Mouse (Mus musculus): ENCODE measurements at regions not wholly inside any gene's neighbourhood (a gene's known extent, or its start where the extent isn't known, plus 50 kb on each side); places are given as distances from the start of the nearest gene placed in this dataset.
A peak's percentile ranks its signal among the peaks of the same experiment; 100 is the strongest.

DNA sequence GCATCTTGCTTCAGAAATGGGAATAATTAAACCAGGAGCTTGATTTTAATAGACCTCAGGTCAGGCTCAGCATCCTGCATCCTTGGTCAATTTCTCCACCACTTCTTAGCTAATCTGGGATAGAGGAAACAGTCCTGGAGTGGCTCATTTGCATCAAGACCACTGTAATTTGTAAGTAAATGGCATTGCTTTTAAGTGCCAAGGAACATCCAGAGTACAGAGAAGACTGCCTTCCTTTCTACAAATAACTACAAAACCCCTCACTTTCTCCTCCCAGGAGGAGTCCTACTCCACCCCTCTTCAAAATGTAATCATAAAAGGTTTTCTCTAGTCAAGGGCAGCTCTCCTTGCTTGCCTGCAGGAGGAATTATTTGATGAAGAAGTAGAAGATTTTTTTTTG lies 96.2 kb upstream of the Camk1g start:
- Histone ChIP-seq H3K36me3 (ENCODE audit: control insufficient read depth, insufficient read depth, low read length) (no peaks in the 10 kb centered on the region), H3K4me2 (ENCODE audit: low read depth, low read length) (no peak overlapping the region), H3K27me3 (ENCODE audit: control insufficient read depth, insufficient read depth, low read depth, low read length) (no peaks in the 10 kb centered on the region), H3K9ac (ENCODE audit: low read length) (no peak overlapping the region), H3K27ac (ENCODE audit: low read length) (no peak overlapping the region), H3K4me1 (replicated peaks; ENCODE audit: control insufficient read depth, insufficient read depth, low read length) (no peaks in the 10 kb centered on the region), H3K4me3 (ENCODE audit: low read length) (no peak overlapping the region), H3K9me3 (ENCODE audit: control insufficient read depth, low read length) (no peaks in the 10 kb centered on the region)
- ATAC-seq (ENCODE audit: low read depth), result no peak

DNA sequence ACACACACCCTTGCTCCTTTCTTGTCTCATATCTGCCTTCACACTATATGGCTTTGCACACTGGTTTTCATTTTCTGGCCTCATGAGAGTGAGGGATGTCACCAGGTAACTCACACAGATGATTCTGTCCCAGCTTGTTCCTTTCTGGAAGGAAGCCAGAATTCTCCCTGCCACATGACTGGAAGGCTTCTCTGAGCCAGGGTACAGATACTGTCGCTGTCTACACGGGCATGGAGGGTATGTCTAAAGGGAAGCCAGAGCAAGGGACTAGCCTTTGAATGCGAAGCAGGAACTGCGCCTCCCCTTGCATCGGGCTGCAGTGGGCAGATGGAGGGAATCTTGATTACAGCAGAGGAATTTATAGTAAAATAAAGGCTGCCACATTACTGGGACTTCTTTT lies 89.6 kb upstream of the Camk1g start:
- Histone ChIP-seq H3K4me3 (ENCODE audit: low read length) (no peak overlapping the region), H3K9ac (ENCODE audit: low read length) (no peak overlapping the region), H3K9me3 (ENCODE audit: control insufficient read depth, low read length) (no peaks in the 10 kb centered on the region), H3K36me3 (ENCODE audit: control insufficient read depth, insufficient read depth, low read length) (no peaks in the 10 kb centered on the region), H3K27ac (ENCODE audit: low read length) (no peak overlapping the region), H3K27me3 (ENCODE audit: control insufficient read depth, insufficient read depth, low read depth, low read length) (no peaks in the 10 kb centered on the region), H3K4me2 (ENCODE audit: low read depth, low read length) (no peak overlapping the region), H3K4me1 (replicated peaks; ENCODE audit: control insufficient read depth, insufficient read depth, low read length) (peaks cover 17% of the 10 kb centered on the region)
- WGBS, result 62% methylated on average over 5 of the region's 5 CpGs
- no peak for ATAC-seq (ENCODE audit: low read depth)

DNA sequence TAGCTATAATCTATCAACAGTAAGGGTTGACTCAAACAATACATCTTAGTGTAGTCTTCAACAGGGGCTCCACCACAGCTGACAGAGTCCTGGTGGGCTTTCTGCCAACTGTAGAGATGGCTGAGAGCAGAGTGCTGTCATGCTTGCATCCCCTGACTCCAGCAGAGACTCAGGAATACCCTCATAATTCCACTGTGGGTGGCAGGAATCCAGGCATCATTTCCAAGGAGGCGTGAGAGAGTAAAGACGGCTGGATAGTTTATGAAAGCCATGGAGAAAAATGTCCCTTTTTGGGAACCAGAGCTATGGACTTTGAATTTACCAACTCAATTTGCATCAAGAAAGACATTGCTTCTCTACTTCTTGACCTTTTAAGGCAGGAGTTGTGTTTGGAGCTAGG lies 87.8 kb upstream of the Camk1g start:
- peak overlapping the region; percentile 78 for H3K27ac ChIP-seq (ENCODE audit: low read length)
- no peak overlapping the region for H3K9ac ChIP-seq (ENCODE audit: low read length)
- no peak overlapping the region for H3K4me3 ChIP-seq (ENCODE audit: low read length)
- ATAC-seq (ENCODE audit: low read depth), result peak; percentile 84
- H3K36me3 ChIP-seq (ENCODE audit: control insufficient read depth, insufficient read depth, low read length), result no peaks in the 10 kb centered on the region
- H3K4me1 ChIP-seq (replicated peaks; ENCODE audit: control insufficient read depth, insufficient read depth, low read length), result peaks cover 17% of the 10 kb centered on the region
- WGBS, result 49% methylated on average over 2 of the region's 2 CpGs
- no peaks in the 10 kb centered on the region for H3K9me3 ChIP-seq (ENCODE audit: control insufficient read depth, low read length)
- no peak overlapping the region for H3K4me2 ChIP-seq (ENCODE audit: low read depth, low read length)
- H3K27me3 ChIP-seq (ENCODE audit: control insufficient read depth, insufficient read depth, low read depth, low read length), result no peaks in the 10 kb centered on the region

DNA sequence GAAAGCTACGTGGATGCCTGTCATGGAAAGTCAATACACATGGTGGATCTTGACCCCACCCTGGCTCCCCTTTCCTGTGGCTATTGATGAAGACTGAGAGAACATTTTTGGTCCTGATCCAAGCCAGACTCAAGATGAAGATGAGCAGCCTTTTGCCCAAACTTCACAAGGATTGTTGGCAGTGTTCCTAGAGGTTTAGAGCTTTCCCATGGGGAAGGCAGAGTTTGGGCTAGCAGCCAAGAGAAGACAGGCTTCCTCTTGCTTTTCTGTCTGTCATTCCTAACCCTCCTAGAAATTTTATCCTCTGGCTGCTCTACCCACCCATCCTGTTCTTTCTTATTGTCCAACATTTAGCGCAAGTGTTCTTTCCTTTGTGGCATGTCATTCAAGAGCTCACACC lies 83.6 kb upstream of the Camk1g start:
- no peaks in the 10 kb centered on the region for H3K36me3 ChIP-seq (ENCODE audit: control insufficient read depth, insufficient read depth, low read length)
- 47% methylated on average over 2 of the region's 2 CpGs for WGBS
- no peaks in the 10 kb centered on the region for H3K9me3 ChIP-seq (ENCODE audit: control insufficient read depth, low read length)
- H3K27ac ChIP-seq (ENCODE audit: low read length), result no peak overlapping the region
- H3K4me1 ChIP-seq (replicated peaks; ENCODE audit: control insufficient read depth, insufficient read depth, low read length), result peaks cover 39% of the 10 kb centered on the region
- no peak overlapping the region for H3K4me3 ChIP-seq (ENCODE audit: low read length)
- no peak for ATAC-seq (ENCODE audit: low read depth)
- no peak overlapping the region for H3K9ac ChIP-seq (ENCODE audit: low read length)
- no peak overlapping the region for H3K4me2 ChIP-seq (ENCODE audit: low read depth, low read length)
- H3K27me3 ChIP-seq (ENCODE audit: control insufficient read depth, insufficient read depth, low read depth, low read length), result no peaks in the 10 kb centered on the region

GRCm38 (mm10) chr1:193451471-193452135 lies 81.5 kb upstream of the Camk1g start:
- Histone ChIP-seq H3K4me1 (replicated peaks; ENCODE audit: control insufficient read depth, insufficient read depth, low read length) (peaks cover 34% of the 10 kb centered on the region), H3K27ac (ENCODE audit: low read length) (no peak overlapping the region)

DNA sequence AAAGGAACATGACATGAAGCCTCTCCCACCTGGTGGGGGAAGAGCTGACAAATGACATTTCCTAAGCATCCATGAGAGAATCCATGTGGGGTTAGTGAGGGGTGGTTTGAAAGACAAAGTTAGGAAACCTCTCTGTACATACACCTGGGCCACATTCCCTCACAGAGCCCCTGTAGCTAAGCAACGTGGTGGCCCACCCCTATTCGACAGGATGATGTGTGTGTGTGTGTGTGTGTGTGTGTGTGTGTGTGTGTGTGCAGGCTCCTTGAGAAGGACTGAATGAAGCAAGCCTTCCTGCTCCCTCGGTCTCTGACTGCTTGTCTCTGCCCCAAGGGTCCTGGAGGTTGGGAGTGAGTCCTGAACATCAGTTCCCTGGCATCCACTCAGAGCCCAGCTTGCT lies 80.7 kb upstream of the Camk1g start:
- Histone ChIP-seq H3K27ac (ENCODE audit: low read length) (no peak overlapping the region), H3K36me3 (ENCODE audit: control insufficient read depth, insufficient read depth, low read length) (no peaks in the 10 kb centered on the region), H3K9me3 (ENCODE audit: control insufficient read depth, low read length) (no peaks in the 10 kb centered on the region), H3K9ac (ENCODE audit: low read length) (no peak overlapping the region), H3K4me1 (replicated peaks; ENCODE audit: control insufficient read depth, insufficient read depth, low read length) (peaks cover 34% of the 10 kb centered on the region), H3K4me2 (ENCODE audit: low read depth, low read length) (no peak overlapping the region), H3K4me3 (ENCODE audit: low read length) (no peak overlapping the region), H3K27me3 (ENCODE audit: control insufficient read depth, insufficient read depth, low read depth, low read length) (no peaks in the 10 kb centered on the region)
- ATAC-seq (ENCODE audit: low read depth), result no peak
- 13% methylated on average over 3 of the region's 3 CpGs for WGBS

More at GRCm38 (mm10) chr1:193451471-193452135, 81.5 kb upstream of the Camk1g start:
- Histone ChIP-seq H3K36me3 (ENCODE audit: control insufficient read depth, insufficient read depth, low read length) (no peaks in the 10 kb centered on the region), H3K4me3 (ENCODE audit: low read length) (no peak overlapping the region), H3K9ac (ENCODE audit: low read length) (no peak overlapping the region), H3K27me3 (ENCODE audit: control insufficient read depth, insufficient read depth, low read depth, low read length) (no peaks in the 10 kb centered on the region), H3K4me2 (ENCODE audit: low read depth, low read length) (no peak overlapping the region), H3K9me3 (ENCODE audit: control insufficient read depth, low read length) (no peaks in the 10 kb centered on the region)
- no peak for ATAC-seq (ENCODE audit: low read depth)
- WGBS, result 51% methylated on average over 4 of the region's 4 CpGs

- peak overlapping the region; percentile 65 for H3K27ac ChIP-seq (ENCODE audit: low read length)
- no peak overlapping the region for H3K4me3 ChIP-seq (ENCODE audit: low read length)
- H3K4me1 ChIP-seq (replicated peaks; ENCODE audit: control insufficient read depth, insufficient read depth, low read length), result peaks cover 34% of the 10 kb centered on the region
- no peak overlapping the region for H3K9ac ChIP-seq (ENCODE audit: low read length)
- no peak overlapping the region for H3K4me2 ChIP-seq (ENCODE audit: low read depth, low read length)
- no peaks in the 10 kb centered on the region for H3K9me3 ChIP-seq (ENCODE audit: control insufficient read depth, low read length)
- no peak for ATAC-seq (ENCODE audit: low read depth)
- no peaks in the 10 kb centered on the region for H3K27me3 ChIP-seq (ENCODE audit: control insufficient read depth, insufficient read depth, low read depth, low read length)
- WGBS, result 64% methylated on average over 6 of the region's 6 CpGs
- H3K36me3 ChIP-seq (ENCODE audit: control insufficient read depth, insufficient read depth, low read length), result no peaks in the 10 kb centered on the region
Observed at GRCm38 (mm10) chr1:193450201-193450600, 80.1 kb upstream of the Camk1g start.

- H3K9me3 ChIP-seq (ENCODE audit: control insufficient read depth, low read length), result no peaks in the 10 kb centered on the region
- H3K36me3 ChIP-seq (ENCODE audit: control insufficient read depth, insufficient read depth, low read length), result no peaks in the 10 kb centered on the region
- no peaks in the 10 kb centered on the region for H3K27me3 ChIP-seq (ENCODE audit: control insufficient read depth, insufficient read depth, low read depth, low read length)
- 0 out of 2 replicates have a peak overlapping the region, but pooled peaks have one; percentile 3 for H3K9ac ChIP-seq (ENCODE audit: low read length)
- ATAC-seq (ENCODE audit: low read depth), result peak; percentile 91
- 5% methylated on average over 7 of the region's 7 CpGs for WGBS
- peaks cover 34% of the 10 kb centered on the region for H3K4me1 ChIP-seq (replicated peaks; ENCODE audit: control insufficient read depth, insufficient read depth, low read length)
- H3K4me3 ChIP-seq (ENCODE audit: low read length), result no peak overlapping the region
- peak overlapping the region; percentile 65 for H3K27ac ChIP-seq (ENCODE audit: low read length)
- no peak overlapping the region for H3K4me2 ChIP-seq (ENCODE audit: low read depth, low read length)
Observed at GRCm38 (mm10) chr1:193449394-193450103, 79.5 kb upstream of the Camk1g start.

GRCm38 (mm10) chr1:193448793-193449393 lies 78.8 kb upstream of the Camk1g start:
- peak; percentile 24 for ATAC-seq (ENCODE audit: low read depth)
- H3K4me3 ChIP-seq (ENCODE audit: low read length), result no peak overlapping the region
- H3K36me3 ChIP-seq (ENCODE audit: control insufficient read depth, insufficient read depth, low read length), result no peaks in the 10 kb centered on the region
- WGBS, result 39% methylated on average over 3 of the region's 3 CpGs
- peak overlapping the region; percentile 65 for H3K27ac ChIP-seq (ENCODE audit: low read length)
- no peaks in the 10 kb centered on the region for H3K27me3 ChIP-seq (ENCODE audit: control insufficient read depth, insufficient read depth, low read depth, low read length)
- no peak overlapping the region for H3K9ac ChIP-seq (ENCODE audit: low read length)
- H3K4me2 ChIP-seq (ENCODE audit: low read depth, low read length), result no peak overlapping the region
- no peaks in the 10 kb centered on the region for H3K9me3 ChIP-seq (ENCODE audit: control insufficient read depth, low read length)
- peaks cover 34% of the 10 kb centered on the region for H3K4me1 ChIP-seq (replicated peaks; ENCODE audit: control insufficient read depth, insufficient read depth, low read length)
